Mouse (Mus musculus): Measurements from ENCODE around the gene Emc1. TPM values are rescaled to one million over a fixed set of nuclear protein-coding genes. Genes with fewer than 3 reads are reported as not detected.

Gene Emc1
- 10 to 100 TPM; 22.7 to 26.4 TPM for total RNA-seq (2023)

DNA sequence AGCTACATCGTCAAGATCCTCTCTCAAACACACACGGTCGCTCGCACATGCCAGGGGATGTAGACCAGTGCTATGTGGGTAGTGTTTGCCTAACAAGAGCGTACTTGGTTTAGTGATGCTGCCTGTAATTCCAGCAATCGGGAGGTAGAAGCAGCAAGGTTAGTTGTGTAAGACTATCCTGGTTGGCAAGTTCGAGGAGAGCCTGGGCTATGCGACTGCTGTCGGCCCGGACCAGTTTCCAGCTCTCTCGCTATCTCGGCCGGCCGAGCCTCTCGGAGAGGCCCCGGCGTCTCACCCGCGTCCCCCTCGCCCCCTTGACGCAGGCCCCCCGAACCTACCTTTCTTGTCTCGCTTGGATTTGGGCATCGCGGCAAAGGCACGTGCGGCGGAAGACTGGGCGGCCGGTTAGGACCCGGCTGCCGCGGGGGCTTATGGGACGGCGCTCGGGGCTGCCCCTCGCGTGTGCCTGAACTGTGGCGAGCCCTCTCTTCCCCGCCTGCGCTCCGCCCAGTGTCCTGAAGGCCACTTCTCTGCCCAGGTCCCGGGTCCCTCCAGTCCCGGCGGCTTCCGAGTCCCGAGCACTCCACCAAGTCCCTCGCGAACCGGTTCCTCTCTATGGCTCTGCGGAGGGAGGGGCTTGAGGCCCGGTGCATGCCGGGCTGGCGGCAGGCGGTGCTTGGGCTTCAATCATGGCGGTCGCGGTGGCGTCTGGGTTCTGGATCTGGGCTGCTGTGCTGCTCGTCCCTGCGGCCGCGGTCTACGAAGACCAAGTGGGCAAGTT, at the start of gene Emc1, which contains the start of the genes Mrto4 and Ubr4:
Gene Emc1 (plus strand): TSS at position 657 of the 781 bp plus-strand sequence.
Gene Mrto4 (minus strand): TSS at position 646 of the 781 bp plus-strand sequence.
Gene Ubr4 (plus strand): TSS at position 679 of the 781 bp plus-strand sequence.

DNA sequence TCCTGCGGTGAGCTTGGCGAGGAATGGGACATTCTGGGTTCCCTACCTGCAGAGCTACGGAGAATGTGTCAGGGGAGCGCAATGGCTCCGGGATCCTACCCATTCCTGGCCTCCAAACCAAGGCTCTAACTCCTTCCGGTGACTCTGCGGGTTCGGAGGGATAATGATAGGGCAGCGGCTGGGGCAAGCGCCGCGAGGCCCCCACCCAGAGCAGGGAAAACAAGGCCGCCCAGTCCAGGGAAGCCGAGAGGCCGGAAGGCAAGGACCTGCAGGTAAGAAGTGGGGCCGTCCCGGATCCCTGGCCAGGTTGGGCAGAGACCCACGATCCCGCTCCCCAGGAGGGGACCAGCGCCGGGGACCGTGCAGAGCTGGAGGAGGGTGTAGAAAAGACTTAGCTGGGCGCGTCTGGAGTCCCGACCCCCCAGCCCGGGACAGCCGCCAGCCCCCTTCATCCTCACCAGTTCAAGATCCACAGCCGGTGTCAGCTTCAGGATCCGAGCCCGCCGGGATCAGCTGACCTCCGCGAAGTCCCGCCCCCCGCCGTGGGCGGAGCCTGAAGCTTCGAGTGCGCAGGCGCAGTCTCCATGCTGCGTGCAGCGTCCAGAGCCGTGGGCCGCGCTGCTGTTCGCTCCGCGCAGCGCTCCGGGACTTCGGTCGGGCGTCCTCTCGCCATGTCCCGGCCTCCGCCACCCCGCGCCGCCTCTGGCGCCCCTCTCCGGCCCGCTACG, 42.1 kb upstream of the Emc1 start, which contains the start of the genes Pqlc2 and Akr7a5:
Gene Pqlc2 (minus strand): TSS at position 538 of the 728 bp plus-strand sequence.
Gene Akr7a5 (plus strand): TSS at position 574 of the 728 bp plus-strand sequence.

Other genes with a start within 250 kb of the Emc1 start
- gene Minos1, start 221.5 kb upstream of the Emc1 start, total RNA-seq (2023) = 100 to 1,000 TPM; 102 to 108 TPM
- 100 to 1,000 TPM; 593 to 594 TPM for gene Capzb, start 159.7 kb upstream of the Emc1 start, total RNA-seq (2023)
- gene Pqlc2, start 41.9 kb upstream of the Emc1 start, total RNA-seq (2023) = 1 to 10 TPM; 5.6 to 9.2 TPM
- gene Akr7a5, start 41.8 kb upstream of the Emc1 start, total RNA-seq (2023) = 1 to 10 TPM; 5.9 to 7.9 TPM
- 10 to 100 TPM; 30.6 to 32.1 TPM for gene Mrto4, start within 50 bp of the Emc1 start, total RNA-seq (2023)
- 100 to 1,000 TPM; 126 to 141 TPM for gene Ubr4, start within 50 bp of the Emc1 start, total RNA-seq (2023)
- gene Iffo2, start 178.0 kb downstream of the Emc1 start, total RNA-seq (2023) = 1 to 10 TPM; 2.5 to 2.6 TPM

Measured in neutrophil, adult 83 days (primary cell).